Mouse (Mus musculus) midbrain, embryonic 16.5 days (tissue): ENCODE results near the gene Prrc2c. TPM values are rescaled to one million over a fixed set of nuclear protein-coding genes. Genes with fewer than 3 reads are reported as not detected.
"Not testable (repeated sequence)": the region's sequence is repeated elsewhere in the genome, so short reads cannot be mapped to it uniquely, and the experiment has no call there.

ENCODE experiments used
- ATAC-seq: fragments of 200-750 bp; cut with Nextera tagmentation; 2 replicates; pipeline ENCODE4 v1.8.0; 2017; ENCODE audit warnings: moderate TSS enrichment
- H3K27ac ChIP-seq: fragments of 300-500 bp; sonication (generic); 2 replicates; pipeline ENCODE4 v1.5.1; 2014; ENCODE audit warnings: mild to moderate bottlenecking, low read length, mixed read lengths
- H3K27me3 ChIP-seq: fragments of 300-500 bp; sonication (generic); 2 replicates; pipeline ENCODE4 v1.6.1; 2014; ENCODE audit warnings: low read depth, low read length, mixed read lengths; ENCODE audit not compliant: control insufficient read depth, insufficient read depth
- H3K36me3 ChIP-seq: fragments of 300-500 bp; sonication (generic); 2 replicates; pipeline ENCODE4 v1.6.1; 2014; ENCODE audit warnings: mild to moderate bottlenecking, low read length, moderate library complexity, mixed read lengths; ENCODE audit not compliant: control insufficient read depth, insufficient read depth
- H3K4me1 ChIP-seq: fragments of 300-500 bp; sonication (generic); 2 replicates; pipeline ENCODE4 v1.6.1; 2014; ENCODE audit warnings: mild to moderate bottlenecking, low read length, mixed read lengths; ENCODE audit not compliant: control insufficient read depth, insufficient read depth
- H3K4me2 ChIP-seq: fragments of 300-500 bp; sonication (generic); 2 replicates; pipeline ENCODE4 v1.6.1; 2014; ENCODE audit warnings: mild to moderate bottlenecking, low read length, mixed read lengths
- H3K4me3 ChIP-seq: fragments of 300-500 bp; sonication (generic); 2 replicates; pipeline ENCODE4 v1.5.1; 2014; ENCODE audit warnings: low read depth, mild to moderate bottlenecking, low read length, moderate library complexity, mixed read lengths
- H3K9ac ChIP-seq: fragments of 300-500 bp; sonication (generic); 2 replicates; pipeline ENCODE4 v1.6.1; 2014; ENCODE audit warnings: low read depth, low read length, mixed read lengths
- H3K9me3 ChIP-seq: fragments of 300-500 bp; sonication (generic); replicated peaks from 2 replicates; pipeline ENCODE4 v1.6.1; 2014; ENCODE audit warnings: mild to moderate bottlenecking, low read length, mixed read lengths; ENCODE audit not compliant: control insufficient read depth, poor library complexity, severe bottlenecking
- WGBS: fragments of 180-500 bp; shearing (Covaris S2); extraction: QIAGEN DNeasy Blood & Tissue Kit; methylation state at CpG from one replicate; pipeline ENCODE4 v1.1.7; 2014; 5-methylcytosine and 5-hydroxymethylcytosine counted together
- polyA plus RNA-seq: library from polyadenylated mRNA; unstranded; fragments of >200 nt; fragmentation: Nextera tagmentation; extraction: Ambion mirVana; gene quantifications from 2 replicates; pipeline ENCODE4 v1.2.1, GENCODE M21; 2015

Prrc2c gene
- polyA plus RNA-seq: 121 and 150 TPM in 2 replicates

DNA sequence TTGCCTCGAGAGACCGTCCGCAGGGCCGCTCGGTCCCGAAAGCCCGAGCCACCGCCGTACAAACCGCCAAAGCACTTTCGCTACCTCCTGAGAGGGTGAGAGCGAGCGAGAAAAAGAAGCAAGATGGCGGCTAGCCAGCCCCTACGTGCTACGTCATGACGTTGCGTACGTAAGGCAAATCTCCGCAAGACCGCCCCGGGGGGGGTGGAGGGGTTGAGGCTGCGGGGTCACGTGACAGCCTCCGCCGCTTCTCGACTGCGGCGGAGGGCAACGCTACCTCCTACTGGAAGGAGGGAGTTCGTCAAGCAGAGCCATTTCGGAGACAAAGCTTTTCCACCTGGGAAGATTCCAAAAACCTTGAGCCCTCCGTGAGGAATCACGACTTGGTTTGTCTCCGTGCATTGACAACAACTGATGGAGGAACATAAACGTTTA, at the start of gene Prrc2c:
TSS of gene Prrc2c (minus strand) at position 156 of the 435 bp plus-strand sequence.
- ATAC-seq: peak; percentile 96
- Histone ChIP-seq H3K4me2 (peak within 1 kb of the TSS; percentile 91), H3K4me1 (peaks cover 20% of the 10 kb centered on the region), H3K27me3 (no peaks in the 10 kb centered on the region), H3K36me3 (no peaks in the 10 kb centered on the region), H3K9me3 (no peaks in the 10 kb centered on the region), H3K4me3 (peak within 1 kb of the TSS; percentile 99), H3K9ac (peak within 1 kb of the TSS; percentile 99), H3K27ac (peak within 1 kb of the TSS; percentile 99)
- WGBS: under 1% methylated on average over 36 of the region's 36 CpGs

DNA sequence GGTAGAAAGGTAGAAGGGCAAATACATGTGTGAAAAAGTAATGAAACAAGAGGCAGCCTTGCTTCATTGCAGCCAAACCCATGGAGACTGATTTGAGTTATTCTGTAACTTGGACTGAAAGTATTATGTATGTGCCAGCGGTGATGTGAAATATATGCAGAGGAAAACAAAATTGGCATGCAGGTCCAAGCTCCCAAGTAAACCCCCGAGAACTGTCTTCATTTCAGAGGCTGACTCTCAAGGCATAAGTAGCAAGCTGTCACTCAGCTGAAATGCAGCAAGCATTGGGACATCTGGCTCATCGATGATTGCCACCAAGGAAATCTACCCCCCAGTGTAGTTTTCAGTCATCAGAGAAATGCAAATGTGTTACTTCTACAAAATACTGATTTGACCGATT, 44.9 kb upstream of the Prrc2c start:
- no peaks in the 10 kb centered on the region for H3K9me3 ChIP-seq
- H3K4me2 ChIP-seq: no peak overlapping the region
- ATAC-seq: peak; percentile 47; the same call in 1 of the 2 replicates
- H3K4me1 ChIP-seq: peaks cover 3% of the 10 kb centered on the region; the same call in 1 of the 2 replicates
- no peak overlapping the region for H3K27ac ChIP-seq
- no peak overlapping the region for H3K9ac ChIP-seq
- no peaks in the 10 kb centered on the region for H3K27me3 ChIP-seq
- H3K36me3 ChIP-seq: no peaks in the 10 kb centered on the region
- no peak overlapping the region for H3K4me3 ChIP-seq
- 74% methylated on average over 4 of the region's 4 CpGs for whole genome bisulfite sequencing

DNA sequence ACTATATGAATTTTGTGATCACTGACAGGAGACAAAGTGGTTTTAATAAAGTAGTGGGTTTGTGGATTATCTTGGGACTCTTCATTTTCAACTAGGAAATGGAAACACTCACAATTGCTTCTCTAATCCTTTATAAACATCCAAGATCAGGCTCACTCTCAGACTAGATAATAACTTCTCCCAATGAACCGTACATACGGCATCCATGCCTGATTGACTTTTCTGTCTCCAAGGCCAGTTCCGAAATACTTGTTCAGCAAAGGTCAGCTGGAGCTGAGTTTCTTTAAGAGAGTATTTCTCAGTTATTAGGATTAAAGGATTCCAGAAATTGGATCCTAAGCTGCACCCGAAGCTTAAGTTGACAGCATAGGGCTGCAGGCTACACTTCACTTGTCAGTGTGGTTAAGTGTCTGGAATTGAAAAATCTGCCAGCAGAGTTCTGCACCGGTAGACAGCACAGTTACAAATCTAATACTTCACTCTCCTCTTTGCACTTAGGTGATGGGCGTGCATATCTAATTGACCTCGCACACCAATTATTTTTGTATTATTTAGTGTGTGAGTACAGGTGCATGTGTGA, 43.4 kb upstream of the Prrc2c start:
- H3K4me1 ChIP-seq: peaks cover 3% of the 10 kb centered on the region; the same call in 1 of the 2 replicates
- H3K9me3 ChIP-seq: no peaks in the 10 kb centered on the region
- no peak overlapping the region for H3K4me2 ChIP-seq
- H3K27me3 ChIP-seq: no peaks in the 10 kb centered on the region
- H3K27ac ChIP-seq: peak overlapping the region; percentile 38; the same call in 1 of the 2 replicates
- no peak overlapping the region for H3K4me3 ChIP-seq
- ATAC-seq: peak; percentile 90
- no peaks in the 10 kb centered on the region for H3K36me3 ChIP-seq
- WGBS: 48% methylated on average over 7 of the region's 7 CpGs
- no peak overlapping the region for H3K9ac ChIP-seq

DNA sequence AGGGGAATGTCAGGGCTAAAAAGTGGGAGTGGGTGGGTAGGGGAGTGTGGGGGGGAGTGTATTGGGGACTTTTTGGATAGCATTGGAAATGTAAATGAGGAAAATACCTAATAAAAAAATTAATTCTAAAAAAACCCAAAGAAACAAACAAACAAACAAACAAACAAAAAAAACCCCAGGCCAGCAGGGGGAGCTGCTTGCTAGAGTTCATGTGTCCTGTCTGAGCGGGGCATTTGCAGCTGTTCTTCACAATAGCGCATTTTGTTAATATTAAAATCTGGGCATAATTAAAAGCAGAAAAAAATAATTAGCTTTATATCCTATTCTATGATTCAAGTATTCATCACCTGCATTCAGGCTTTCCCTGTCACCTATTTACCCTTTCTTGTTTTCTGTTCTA, 40.7 kb upstream of the Prrc2c start:
- H3K36me3 ChIP-seq, H3K27ac ChIP-seq, ATAC-seq, H3K27me3 ChIP-seq, H3K4me2 ChIP-seq, H3K4me3 ChIP-seq, H3K9me3 ChIP-seq, H3K9ac ChIP-seq, H3K4me1 ChIP-seq: not testable (repeated sequence)
- 96% methylated on average over 2 of the region's 2 CpGs for WGBS

DNA sequence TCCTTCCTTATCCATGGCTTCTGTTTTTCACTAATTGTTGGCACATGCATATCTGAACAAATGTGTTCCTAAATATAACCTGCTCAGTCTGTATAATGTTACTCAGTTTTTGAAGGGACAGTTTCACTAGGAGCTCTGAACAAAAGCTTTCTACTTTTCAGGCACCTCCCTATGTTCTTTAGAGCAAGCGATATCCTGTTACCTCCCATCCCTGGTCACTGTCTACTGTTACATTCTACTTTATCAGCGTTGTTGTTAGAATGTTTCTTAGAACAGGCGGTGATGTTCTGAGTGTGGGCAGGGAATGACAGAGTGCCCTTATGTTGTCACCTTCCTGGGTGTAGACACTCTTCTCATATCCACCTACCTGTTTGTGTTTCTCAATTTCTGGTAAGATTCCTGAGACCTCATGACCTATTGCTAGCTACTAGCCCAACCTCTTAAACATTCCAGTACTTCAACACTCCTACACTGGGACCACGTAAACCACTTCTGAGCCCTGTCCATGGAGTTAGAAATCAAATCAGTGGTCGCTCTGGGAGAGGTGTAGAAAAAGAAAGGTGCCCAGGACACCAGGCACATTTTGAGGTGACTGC, 37.7 kb upstream of the Prrc2c start:
- Histone ChIP-seq H3K36me3 (no peaks in the 10 kb centered on the region), H3K9me3 (no peaks in the 10 kb centered on the region), H3K4me1 (no peaks in the 10 kb centered on the region), H3K9ac (no peak overlapping the region), H3K4me2 (no peak overlapping the region), H3K27me3 (no peaks in the 10 kb centered on the region), H3K27ac (no peak overlapping the region), H3K4me3 (no peak overlapping the region)
- WGBS: 92% methylated on average over 5 of the region's 5 CpGs
- ATAC-seq: no peak

DNA sequence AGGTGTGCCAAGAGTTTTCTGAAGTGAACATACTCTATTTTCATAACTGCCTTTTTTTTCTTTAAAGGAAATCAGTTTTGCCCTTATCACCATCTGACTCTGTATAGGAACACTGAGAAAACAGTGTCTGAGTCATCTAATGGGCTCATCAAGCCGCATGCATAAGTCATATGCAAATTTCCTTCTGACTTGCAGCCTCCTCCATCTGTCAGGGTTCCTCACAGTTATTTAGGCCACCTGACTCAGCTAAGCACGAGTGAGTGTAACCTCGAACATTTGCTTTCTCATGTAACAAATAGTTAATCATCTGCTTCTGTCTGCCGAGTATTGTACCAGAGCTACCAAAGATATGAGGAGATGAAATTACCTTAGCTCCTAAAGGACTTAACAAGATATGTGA, 33.3 kb upstream of the Prrc2c start:
- ATAC-seq: no peak

DNA sequence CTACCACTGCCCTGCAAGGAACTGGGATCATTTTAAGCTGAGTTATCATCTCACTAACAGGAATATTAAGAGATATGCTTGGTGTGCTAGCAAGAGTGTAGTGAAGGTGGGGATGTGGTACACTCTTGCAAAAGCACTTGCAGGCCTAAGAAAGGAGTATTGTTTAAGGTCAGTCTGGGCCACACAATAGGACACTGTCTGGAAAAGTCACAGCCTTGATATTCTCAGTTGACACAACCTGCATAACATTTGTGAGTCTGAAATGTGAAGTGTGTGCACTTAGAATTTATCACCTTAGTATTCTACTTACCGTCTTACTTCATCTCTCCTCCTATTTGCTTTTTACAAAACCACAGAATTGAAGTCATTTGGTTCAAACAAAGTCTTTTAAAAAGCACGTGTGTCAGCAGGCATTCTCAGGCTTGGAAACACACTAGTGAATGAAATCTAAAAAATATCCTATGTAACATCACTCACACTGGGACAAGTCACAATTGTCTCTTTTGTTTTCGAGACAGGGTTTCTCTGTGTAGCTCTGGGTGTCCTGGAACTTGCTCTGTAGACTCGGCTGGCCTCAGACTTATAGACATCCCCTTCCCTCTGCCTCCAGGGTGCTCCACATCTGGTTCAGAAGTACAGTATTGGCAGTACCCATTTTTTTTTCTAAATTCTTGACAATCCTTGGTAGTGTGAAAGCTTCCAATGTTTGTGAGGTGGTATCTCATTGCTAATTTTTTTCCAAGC, 31.4 kb upstream of the Prrc2c start:
- Histone ChIP-seq H3K4me1 (no peaks in the 10 kb centered on the region), H3K9ac (no peak overlapping the region), H3K27ac (no peak overlapping the region), H3K4me2 (no peak overlapping the region), H3K27me3 (no peaks in the 10 kb centered on the region), H3K4me3 (no peak overlapping the region), H3K9me3 (no peaks in the 10 kb centered on the region), H3K36me3 (no peaks in the 10 kb centered on the region)
- no peak for ATAC-seq
- 63% methylated on average over 4 of the region's 4 CpGs for WGBS

More for the DNA sequence above, 33.3 kb upstream of the Prrc2c start:
- H3K9ac ChIP-seq: no peak overlapping the region
- 54% methylated on average over 4 of the region's 4 CpGs for WGBS
- H3K27me3 ChIP-seq: no peaks in the 10 kb centered on the region
- H3K9me3 ChIP-seq: no peaks in the 10 kb centered on the region
- no peak overlapping the region for H3K27ac ChIP-seq
- H3K4me3 ChIP-seq: no peak overlapping the region
- H3K36me3 ChIP-seq: no peaks in the 10 kb centered on the region
- no peak overlapping the region for H3K4me2 ChIP-seq
- no peaks in the 10 kb centered on the region for H3K4me1 ChIP-seq

DNA sequence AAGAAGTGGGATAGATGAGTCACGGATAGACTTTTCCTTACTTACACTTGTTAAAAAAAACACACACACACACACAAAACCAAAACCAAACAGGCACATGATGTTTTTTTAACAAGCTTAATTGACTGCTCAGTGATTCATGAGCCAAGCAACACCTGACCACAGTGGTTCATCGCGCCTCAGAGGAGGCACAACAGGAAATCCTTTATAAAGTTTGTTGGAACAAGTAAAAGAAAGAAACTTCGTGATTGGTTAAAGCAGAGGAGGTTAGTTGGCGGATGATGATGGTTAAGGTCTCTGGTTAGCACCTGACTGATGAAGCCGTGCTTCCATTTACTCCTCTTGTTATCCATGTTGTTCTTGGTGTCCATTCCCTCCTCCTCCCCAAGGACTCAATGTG, 11.7 kb upstream of the Prrc2c start:
- no peak overlapping the region for H3K27ac ChIP-seq
- H3K9ac ChIP-seq: no peak overlapping the region
- no peaks in the 10 kb centered on the region for H3K27me3 ChIP-seq
- no peaks in the 10 kb centered on the region for H3K9me3 ChIP-seq
- no peak overlapping the region for H3K4me3 ChIP-seq
- no peaks in the 10 kb centered on the region for H3K36me3 ChIP-seq
- H3K4me1 ChIP-seq: no peaks in the 10 kb centered on the region
- no peak overlapping the region for H3K4me2 ChIP-seq
- 93% methylated on average over 6 of the region's 6 CpGs for WGBS
- ATAC-seq: no peak

DNA sequence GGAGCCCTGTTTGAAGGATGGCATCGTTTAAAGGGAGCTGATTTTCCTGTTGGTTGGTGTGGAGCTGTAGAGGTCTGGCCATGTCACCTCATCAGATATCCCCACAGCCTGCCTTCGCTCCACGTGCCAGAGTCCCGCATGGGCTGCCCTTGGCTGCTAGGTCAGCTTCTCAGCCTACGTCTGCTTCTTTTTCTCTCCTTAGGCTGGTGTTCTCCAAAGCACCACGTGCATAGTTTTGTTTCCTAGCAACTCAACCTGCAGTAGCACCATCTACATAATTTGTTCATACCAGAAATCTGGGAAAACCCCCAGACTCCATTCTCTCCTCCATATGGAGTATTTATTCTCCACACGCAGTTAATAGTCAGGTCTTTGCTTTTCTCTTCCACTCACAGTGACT, 9.3 kb upstream of the Prrc2c start:
- H3K36me3 ChIP-seq: no peaks in the 10 kb centered on the region
- H3K4me3 ChIP-seq: no peak overlapping the region
- H3K9me3 ChIP-seq: no peaks in the 10 kb centered on the region
- H3K27me3 ChIP-seq: no peaks in the 10 kb centered on the region
- no peak overlapping the region for H3K9ac ChIP-seq
- H3K4me2 ChIP-seq: no peak overlapping the region
- no peak overlapping the region for H3K27ac ChIP-seq
- ATAC-seq: no peak
- 67% methylated on average over 7 of the region's 7 CpGs for WGBS
- no peaks in the 10 kb centered on the region for H3K4me1 ChIP-seq
